Mouse (Mus musculus) ES-E14 (cell line): ENCODE measurements around the gene Dynlt1f.
"Not testable (repeated sequence)": the region's sequence is repeated elsewhere in the genome, so short reads cannot be mapped to it uniquely, and the experiment has no call there.

ENCODE experiments used
- HCFC1 ChIP-seq: IDR thresholded peaks from 2 replicates; pipeline ENCODE4 v1.6.1; 2012; ENCODE audit warnings: low read length, inconsistent platforms, borderline replicate concordance; ENCODE audit not compliant: insufficient read depth
- MAFK ChIP-seq: IDR thresholded peaks from 2 replicates; pipeline ENCODE4 v1.6.1; 2014; ENCODE audit warnings: mild to moderate bottlenecking, low read depth, low read length, inconsistent platforms; ENCODE audit not compliant: insufficient read depth
- ZNF384 ChIP-seq: IDR thresholded peaks from 2 replicates; pipeline ENCODE4 v1.6.1; 2012; ENCODE audit warnings: low read depth, low read length, inconsistent platforms

DNA sequence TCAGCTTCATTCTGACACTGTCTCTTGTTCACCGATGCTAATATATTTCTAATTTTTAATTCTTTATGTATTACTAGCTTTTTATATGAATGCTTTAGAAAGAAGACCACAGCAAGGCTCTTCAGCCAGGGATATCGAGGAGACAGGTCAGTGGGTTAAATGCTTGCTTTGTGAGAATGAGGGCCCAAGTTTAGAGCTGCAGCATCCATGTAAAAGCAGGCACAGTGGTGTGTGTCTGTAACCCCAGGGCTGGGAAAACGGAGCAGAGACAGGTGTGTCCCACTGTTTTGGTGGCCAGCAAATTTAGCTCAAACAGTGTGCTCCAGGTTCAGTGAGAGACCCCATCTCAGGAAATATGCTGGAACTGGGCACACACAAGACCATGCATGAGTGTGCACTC is 8.2 kb downstream of the Dynlt1f start:
- not testable (repeated sequence) for TF ChIP-seq MAFK, HCFC1, ZNF384
